Mouse (Mus musculus) embryonic facial prominence, embryonic 10.5 days (tissue): ENCODE data around the gene Focad. TPM values are rescaled to one million over a fixed set of nuclear protein-coding genes. Genes with fewer than 3 reads are reported as not detected.

Source experiments
- DNase-seq: peaks from one replicate; pipeline ENCODE4 v3.0.0-alpha.2; 2017; ENCODE audit warnings: low spot score
- H3K27ac ChIP-seq: fragments of 300-500 bp; sonication (generic); replicated peaks from 2 replicates; pipeline ENCODE4 v1.5.1; 2016; ENCODE audit warnings: mild to moderate bottlenecking
- H3K27me3 ChIP-seq: fragments of 300-500 bp; sonication (generic); replicated peaks from 2 replicates; pipeline ENCODE4 v1.6.1; 2016; ENCODE audit warnings: low read depth, mild to moderate bottlenecking; ENCODE audit not compliant: poor library complexity, severe bottlenecking
- H3K36me3 ChIP-seq: fragments of 300-500 bp; sonication (generic); replicated peaks from 2 replicates; pipeline ENCODE4 v1.6.1; 2016; ENCODE audit warnings: mild to moderate bottlenecking, moderate library complexity
- H3K4me1 ChIP-seq: fragments of 300-500 bp; sonication (generic); 2 replicates; pipeline ENCODE4 v1.6.1; 2016
- H3K4me3 ChIP-seq: fragments of 300-500 bp; sonication (generic); 2 replicates; pipeline ENCODE4 v1.5.1; 2016; ENCODE audit warnings: mild to moderate bottlenecking, moderate library complexity
- H3K9me3 ChIP-seq: fragments of 300-500 bp; sonication (generic); 2 replicates; pipeline ENCODE4 v1.6.1; 2016; ENCODE audit warnings: mild to moderate bottlenecking
- WGBS: fragments of 180-500 bp; shearing (Covaris S2); methylation state at CpG from one replicate; pipeline ENCODE4 v1.1.7; 2016; 5-methylcytosine and 5-hydroxymethylcytosine counted together
- polyA plus RNA-seq: library from polyadenylated mRNA; unstranded; fragments of >200 nt; fragmentation: Nextera tagmentation; extraction: Ambion mirVana; gene quantifications from 2 replicates; pipeline ENCODE4 v1.2.1, GENCODE M21; 2016

Gene Focad
- polyA plus RNA-seq, 1 experiment from 2014 or later, result 15.0 TPM

DNA sequence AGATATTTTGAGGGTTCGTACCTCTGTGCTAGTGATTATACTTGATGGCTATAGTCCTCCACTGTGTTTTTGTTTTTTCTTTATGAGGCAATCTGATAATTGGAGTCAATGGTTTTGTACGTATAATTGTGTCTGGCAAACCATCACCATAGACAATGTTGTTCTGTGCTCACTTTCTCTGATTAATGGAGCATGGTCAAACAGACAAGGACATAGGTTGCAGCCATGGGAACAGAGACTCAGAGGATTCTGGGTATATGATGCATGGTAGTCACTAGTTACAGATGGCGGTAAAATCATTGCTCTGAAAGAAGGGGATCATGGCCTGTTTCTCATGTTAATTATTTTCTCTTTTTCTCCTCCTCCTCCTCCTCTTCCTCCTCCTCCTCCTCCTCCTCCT is 205.1 kb downstream of the Focad start:
- peaks cover 4% of the 10 kb centered on the region; the same call in 1 of the 2 replicates for H3K4me1 ChIP-seq
- no peak overlapping the region for H3K4me3 ChIP-seq
- H3K27me3 ChIP-seq, result no peaks in the 10 kb centered on the region
- no peak overlapping the region for H3K27ac ChIP-seq
- DNase-seq, result no peak
- WGBS, result 76% methylated on average over 3 of the region's 3 CpGs
- no peaks in the 10 kb centered on the region for H3K9me3 ChIP-seq
- H3K36me3 ChIP-seq, result no peaks in the 10 kb centered on the region

DNA sequence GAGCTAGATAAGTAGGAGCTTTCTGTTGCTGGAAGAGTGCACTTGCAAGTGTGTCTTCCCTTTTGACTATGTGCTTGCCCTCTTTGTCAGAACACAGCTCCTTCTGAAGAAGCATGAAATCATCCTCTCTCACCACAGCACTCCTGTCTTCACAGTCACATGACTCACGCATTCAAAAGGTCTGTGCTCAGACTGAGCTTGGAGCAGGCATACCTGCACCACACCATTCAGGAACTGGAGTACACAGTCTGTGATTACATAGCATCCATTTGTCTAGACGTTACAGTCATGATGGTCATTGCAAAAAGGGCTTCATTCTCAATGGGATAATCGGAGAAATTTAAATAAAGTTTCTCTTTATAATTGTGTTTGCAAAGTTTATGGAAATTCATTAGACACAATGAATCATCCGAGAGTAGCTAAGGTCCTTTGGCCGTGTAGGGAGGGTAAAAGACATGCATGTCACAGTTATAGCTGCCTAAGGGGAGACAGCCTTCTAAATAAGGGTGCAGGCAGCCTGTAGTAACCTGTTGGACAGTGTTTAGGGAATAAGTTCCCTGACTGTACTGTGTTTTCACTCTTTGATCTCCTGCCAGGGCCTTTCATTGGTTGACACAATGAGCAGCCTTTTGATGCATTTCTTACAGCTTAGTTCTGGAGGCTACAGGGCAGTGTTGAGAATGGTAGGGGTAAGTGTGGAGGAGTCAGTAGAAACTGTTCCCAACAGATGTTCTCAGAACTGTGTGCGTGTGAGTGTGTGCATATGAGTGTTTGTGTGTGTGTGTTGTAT is 206.6 kb downstream of the Focad start:
- H3K4me3 ChIP-seq, result no peak overlapping the region
- no peaks in the 10 kb centered on the region for H3K9me3 ChIP-seq
- H3K4me1 ChIP-seq, result peaks cover 4% of the 10 kb centered on the region; the same call in 1 of the 2 replicates
- no peak overlapping the region for H3K27ac ChIP-seq
- 84% methylated on average over 6 of the region's 6 CpGs for WGBS
- no peaks in the 10 kb centered on the region for H3K36me3 ChIP-seq
- DNase-seq, result no peak
- H3K27me3 ChIP-seq, result no peaks in the 10 kb centered on the region

DNA sequence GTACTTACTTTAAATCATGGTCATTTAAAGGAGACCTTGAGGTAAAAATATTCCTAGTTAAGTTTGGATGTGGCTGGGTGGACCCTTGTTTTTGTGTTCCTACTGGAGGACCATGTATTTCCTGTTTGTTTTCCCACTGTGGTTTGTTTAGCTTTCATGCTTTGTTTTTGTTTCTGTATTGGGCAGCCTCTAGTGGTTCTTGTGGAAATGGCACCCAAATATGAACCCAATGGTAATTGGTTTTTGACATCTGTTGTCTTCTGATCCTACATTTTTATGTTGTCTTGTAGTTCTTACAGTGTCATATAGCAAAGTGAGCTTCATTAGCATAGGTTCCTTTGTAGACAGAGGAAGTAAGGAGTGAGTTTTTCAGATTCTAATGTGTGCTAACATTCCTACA is 207.9 kb downstream of the Focad start:
- H3K36me3 ChIP-seq, result no peaks in the 10 kb centered on the region
- H3K27ac ChIP-seq, result no peak overlapping the region
- no peaks in the 10 kb centered on the region for H3K27me3 ChIP-seq
- H3K9me3 ChIP-seq, result no peaks in the 10 kb centered on the region
- H3K4me3 ChIP-seq, result no peak overlapping the region
- DNase-seq, result no peak
- H3K4me1 ChIP-seq, result peaks cover 4% of the 10 kb centered on the region; the same call in 1 of the 2 replicates

DNA sequence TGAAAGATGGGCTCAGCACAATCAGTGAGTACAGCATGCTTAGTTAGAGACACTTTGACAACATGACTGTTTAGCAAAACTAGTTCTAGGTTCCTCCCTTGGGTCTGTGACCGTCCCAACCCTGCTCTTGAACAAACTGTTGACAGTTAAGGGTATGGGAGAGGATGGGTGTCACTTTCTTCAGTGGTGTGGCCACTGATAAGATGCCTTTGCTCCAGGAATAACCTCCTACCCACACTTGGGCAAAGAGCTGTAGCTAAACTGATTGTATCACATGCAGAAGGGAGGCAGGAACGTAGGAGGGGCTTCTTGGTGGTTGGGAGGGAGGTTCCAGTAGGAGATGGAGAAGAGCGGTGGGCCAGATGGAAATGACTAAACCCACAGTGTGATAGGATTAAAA is 213.3 kb downstream of the Focad start:
- no peaks in the 10 kb centered on the region for H3K27me3 ChIP-seq
- H3K27ac ChIP-seq, result no peak overlapping the region
- H3K4me3 ChIP-seq, result no peak overlapping the region
- H3K4me1 ChIP-seq, result no peaks in the 10 kb centered on the region
- no peaks in the 10 kb centered on the region for H3K36me3 ChIP-seq
- no peak for DNase-seq
- 87% methylated on average over 3 of the region's 3 CpGs for WGBS
- H3K9me3 ChIP-seq, result no peaks in the 10 kb centered on the region

DNA sequence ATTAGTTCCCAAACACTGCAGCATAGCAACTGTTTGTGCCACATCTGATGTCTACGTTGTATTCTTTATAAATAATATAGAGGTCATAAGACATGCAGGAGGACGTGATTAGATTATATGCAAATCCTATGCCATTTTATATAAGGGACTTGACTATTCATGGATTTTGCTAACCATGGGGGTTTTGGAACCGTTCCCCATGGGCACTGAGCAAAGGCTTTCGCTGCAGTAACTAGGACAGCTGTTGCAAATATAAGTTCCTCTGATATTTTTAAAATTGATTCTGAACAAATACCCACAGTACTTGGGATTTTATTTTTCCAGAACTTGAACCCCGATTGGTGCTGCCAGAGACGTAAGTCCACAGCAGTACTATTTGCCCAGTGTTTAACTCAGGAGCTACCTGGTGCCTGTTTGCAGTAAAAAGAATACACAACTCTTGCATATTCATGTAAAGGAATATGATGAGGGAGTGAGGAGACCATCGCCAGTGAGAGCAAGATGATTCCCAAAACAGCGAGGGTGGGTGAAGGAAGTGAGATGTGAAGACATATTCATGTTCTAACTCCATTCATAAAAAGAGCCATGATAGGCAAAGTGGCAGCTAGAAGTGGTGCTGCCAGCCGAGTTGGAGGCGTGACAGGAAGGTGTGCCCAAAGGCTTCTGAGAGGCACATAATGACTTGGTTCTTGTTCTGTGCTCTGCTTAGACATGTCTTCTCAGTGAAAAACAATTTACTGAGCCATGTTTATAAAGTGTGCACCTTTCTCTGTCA is 214.1 kb downstream of the Focad start:
- no peaks in the 10 kb centered on the region for H3K27me3 ChIP-seq
- no peaks in the 10 kb centered on the region for H3K36me3 ChIP-seq
- DNase-seq, result no peak
- no peaks in the 10 kb centered on the region for H3K4me1 ChIP-seq
- no peak overlapping the region for H3K4me3 ChIP-seq
- H3K9me3 ChIP-seq, result no peaks in the 10 kb centered on the region
- H3K27ac ChIP-seq, result no peak overlapping the region
- 95% methylated on average over 10 of the region's 10 CpGs for WGBS

DNA sequence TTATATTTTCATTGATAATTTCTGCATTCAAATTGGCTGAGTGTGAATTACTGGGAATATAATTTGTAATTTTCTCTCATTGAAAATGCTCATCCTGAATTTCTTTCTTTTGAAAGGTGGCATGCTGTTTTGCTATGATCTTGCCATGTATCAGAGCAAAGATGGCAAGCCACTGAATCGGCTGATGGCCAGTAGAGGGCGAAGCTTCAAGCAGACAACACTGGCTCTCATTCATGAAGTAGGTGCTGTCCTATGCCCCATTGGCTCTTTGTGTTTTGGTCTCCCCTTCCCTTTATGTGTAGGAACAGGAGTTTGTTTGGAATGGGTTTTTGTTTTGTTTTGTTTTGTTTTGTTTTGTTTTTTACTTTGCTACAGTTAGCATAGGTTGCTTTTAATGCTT is 215.2 kb downstream of the Focad start:
- WGBS, result 50% methylated on average over 2 of the region's 2 CpGs
- DNase-seq, result peak; percentile 55
- H3K27me3 ChIP-seq, result no peaks in the 10 kb centered on the region

DNA sequence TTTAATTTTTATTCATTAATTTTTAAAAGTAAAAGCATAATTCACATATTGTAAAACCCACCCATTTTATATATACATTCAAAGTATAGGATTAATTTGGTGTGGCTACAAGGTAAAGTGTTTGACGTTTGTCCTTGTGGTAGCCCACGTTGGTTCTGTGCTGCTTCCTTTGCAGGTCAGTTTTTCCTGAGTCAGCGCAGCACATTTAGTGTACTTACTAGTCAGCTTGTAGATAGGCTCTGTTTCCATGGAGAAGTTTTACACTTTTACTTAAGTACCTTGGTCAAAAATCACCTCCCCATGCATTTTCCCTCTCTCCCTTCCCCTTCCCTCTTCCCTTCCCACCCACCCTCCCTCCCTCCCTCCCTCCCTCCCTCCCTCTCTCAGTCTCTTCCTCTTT is 220.5 kb downstream of the Focad start:
- DNase-seq, result no peak
- no peaks in the 10 kb centered on the region for H3K36me3 ChIP-seq
- no peaks in the 10 kb centered on the region for H3K9me3 ChIP-seq
- no peak overlapping the region for H3K27ac ChIP-seq
- no peaks in the 10 kb centered on the region for H3K4me1 ChIP-seq
- WGBS, result 85% methylated on average over 3 of the region's 3 CpGs
- no peaks in the 10 kb centered on the region for H3K27me3 ChIP-seq
- no peak overlapping the region for H3K4me3 ChIP-seq

More for the DNA sequence above, 215.2 kb downstream of the Focad start:
- Histone ChIP-seq H3K4me1 (no peaks in the 10 kb centered on the region), H3K4me3 (no peak overlapping the region), H3K9me3 (no peaks in the 10 kb centered on the region), H3K36me3 (no peaks in the 10 kb centered on the region), H3K27ac (no peak overlapping the region)

DNA sequence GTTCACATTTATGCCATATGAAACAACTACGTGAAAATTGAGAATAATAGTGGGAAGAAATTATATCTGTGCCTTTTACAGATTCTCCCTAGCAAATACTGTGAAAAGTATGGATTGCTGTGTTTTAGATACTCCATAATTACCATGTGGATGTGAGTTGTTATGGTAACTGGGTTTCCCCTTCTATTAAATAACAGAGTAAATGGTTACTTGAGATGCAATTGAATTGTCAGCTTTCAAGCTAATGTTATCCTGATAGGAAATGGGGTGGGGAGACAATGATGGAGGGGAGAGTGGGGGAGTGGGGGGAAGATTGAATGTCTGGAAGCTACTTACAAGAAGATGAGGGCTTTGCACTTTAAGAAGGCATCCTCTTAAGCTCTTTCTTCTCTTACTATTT is 225.6 kb downstream of the Focad start:
- no peaks in the 10 kb centered on the region for H3K27me3 ChIP-seq
- no peak for DNase-seq
- H3K4me1 ChIP-seq, result no peaks in the 10 kb centered on the region
- 87% methylated on average over 1 of the region's 1 CpGs for WGBS
- no peak overlapping the region for H3K27ac ChIP-seq
- H3K9me3 ChIP-seq, result no peaks in the 10 kb centered on the region
- no peaks in the 10 kb centered on the region for H3K36me3 ChIP-seq
- no peak overlapping the region for H3K4me3 ChIP-seq

DNA sequence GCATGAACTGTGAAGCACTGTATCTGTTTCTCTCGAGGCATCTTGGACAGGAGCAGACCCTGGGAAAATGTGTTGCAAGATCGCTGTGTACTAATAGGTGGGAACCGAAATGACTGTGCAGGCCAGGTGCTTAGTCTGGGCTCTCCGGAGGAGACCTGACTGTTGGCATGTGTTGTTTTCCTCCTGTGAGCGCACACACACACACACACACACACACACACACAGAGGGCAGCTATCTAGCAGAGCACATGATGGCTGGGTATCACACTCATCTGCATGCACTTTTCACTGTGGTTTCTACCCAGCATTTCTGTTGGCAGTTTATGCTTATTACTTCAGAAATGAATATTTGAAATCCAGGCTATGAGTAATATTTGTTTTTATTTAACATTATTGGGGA is 231.0 kb downstream of the Focad start:
- whole genome bisulfite sequencing, result 93% methylated on average over 5 of the region's 5 CpGs

DNA sequence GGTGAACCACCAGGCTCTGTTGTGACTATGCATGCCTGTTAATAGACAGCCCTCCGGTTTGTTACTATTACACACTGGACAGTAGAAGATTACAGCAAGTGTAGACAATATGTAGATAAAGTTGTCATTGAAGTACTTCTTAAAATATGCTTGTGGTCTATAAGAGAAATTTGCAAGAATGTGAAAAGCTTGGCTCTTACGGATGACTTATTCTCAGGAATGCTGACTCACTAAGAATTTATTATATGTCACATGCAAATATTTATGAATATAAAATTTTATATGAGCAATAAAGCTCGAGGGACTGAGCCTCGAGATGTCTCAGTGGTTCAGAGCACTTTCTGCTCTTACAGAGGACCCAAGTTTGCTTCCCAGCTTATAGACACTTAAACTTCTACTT is 240.1 kb downstream of the Focad start:
- no peaks in the 10 kb centered on the region for H3K36me3 ChIP-seq
- H3K27me3 ChIP-seq, result no peaks in the 10 kb centered on the region
- DNase-seq, result no peak
- peaks cover 22% of the 10 kb centered on the region for H3K4me1 ChIP-seq
- 90% methylated on average over 4 of the region's 4 CpGs for WGBS
- H3K27ac ChIP-seq, result no peak overlapping the region
- no peak overlapping the region for H3K4me3 ChIP-seq
- no peaks in the 10 kb centered on the region for H3K9me3 ChIP-seq

More for the DNA sequence above, 231.0 kb downstream of the Focad start:
- no peaks in the 10 kb centered on the region for H3K4me1 ChIP-seq
- DNase-seq, result no peak
- H3K9me3 ChIP-seq, result no peaks in the 10 kb centered on the region
- no peak overlapping the region for H3K4me3 ChIP-seq
- H3K27ac ChIP-seq, result no peak overlapping the region
- no peaks in the 10 kb centered on the region for H3K27me3 ChIP-seq
- H3K36me3 ChIP-seq, result no peaks in the 10 kb centered on the region

DNA sequence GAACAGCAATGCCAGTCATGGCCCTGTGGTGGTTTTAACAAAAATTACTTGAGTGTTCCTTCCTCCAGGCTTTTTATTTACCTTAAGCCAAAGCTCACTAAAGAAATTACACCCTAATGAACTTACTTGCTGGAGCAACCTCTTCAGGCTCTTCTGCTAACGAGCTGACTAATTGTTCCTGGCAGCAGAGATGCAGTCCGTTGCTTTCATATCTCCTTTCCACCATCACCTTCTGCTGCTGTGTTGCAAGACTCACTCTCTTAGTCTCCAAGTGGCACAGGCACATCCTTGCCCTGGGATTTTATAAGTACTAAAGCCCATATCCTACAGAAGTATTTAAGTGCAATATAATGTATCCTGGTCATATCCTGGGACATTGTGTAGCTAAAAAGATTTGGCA is 242.3 kb downstream of the Focad start:
- H3K36me3 ChIP-seq, result no peaks in the 10 kb centered on the region
- no peaks in the 10 kb centered on the region for H3K9me3 ChIP-seq
- no peak overlapping the region for H3K4me3 ChIP-seq
- H3K4me1 ChIP-seq, result peaks cover 22% of the 10 kb centered on the region
- WGBS, result 52% methylated on average over 2 of the region's 2 CpGs
- no peak overlapping the region for H3K27ac ChIP-seq
- no peak for DNase-seq
- H3K27me3 ChIP-seq, result no peaks in the 10 kb centered on the region

DNA sequence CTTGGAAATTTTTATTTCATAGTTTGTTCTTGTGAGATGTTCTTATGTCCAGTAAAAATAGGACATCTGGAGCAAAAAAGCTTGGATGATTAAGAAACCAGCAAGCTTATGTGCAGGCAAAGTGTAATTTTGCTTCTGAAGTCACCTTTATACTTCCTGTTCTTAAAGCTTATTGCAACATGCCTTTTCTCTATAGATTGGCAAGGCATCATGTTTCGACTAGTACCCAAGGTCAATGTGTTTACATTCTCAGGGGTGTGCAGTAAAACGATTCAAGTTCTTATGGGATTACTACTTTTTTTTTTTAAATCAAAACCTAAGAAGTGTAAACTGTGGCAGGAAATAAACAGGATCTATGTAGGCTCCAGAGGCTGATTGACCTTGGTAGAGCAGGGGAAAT is 242.9 kb downstream of the Focad start:
- DNase-seq, result no peak
- peaks cover 22% of the 10 kb centered on the region for H3K4me1 ChIP-seq
- H3K27me3 ChIP-seq, result no peaks in the 10 kb centered on the region
- WGBS, result 53% methylated on average over 2 of the region's 2 CpGs
- H3K36me3 ChIP-seq, result no peaks in the 10 kb centered on the region
- H3K4me3 ChIP-seq, result no peak overlapping the region
- no peaks in the 10 kb centered on the region for H3K9me3 ChIP-seq
- H3K27ac ChIP-seq, result no peak overlapping the region

DNA sequence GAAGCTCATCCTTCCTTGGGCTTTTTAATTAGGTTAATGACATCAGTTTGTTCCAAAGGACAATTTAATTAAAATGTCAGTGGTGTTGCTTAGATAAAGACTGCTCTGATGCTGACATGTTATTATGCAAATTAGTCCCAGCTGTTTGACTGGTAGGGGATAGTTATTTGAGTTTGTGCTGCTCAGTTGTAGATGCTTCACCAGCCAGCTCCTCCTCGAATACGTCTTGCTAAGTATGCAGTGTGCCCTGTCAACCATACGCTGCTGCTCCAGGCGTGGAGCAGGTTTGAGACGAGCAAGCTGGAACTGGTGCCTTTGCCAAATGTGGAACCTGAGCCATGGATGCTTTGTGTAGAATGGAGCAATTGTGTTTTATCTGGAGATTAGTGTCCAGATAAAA is 243.7 kb downstream of the Focad start:
- 47% methylated on average over 5 of the region's 5 CpGs for WGBS
- no peak overlapping the region for H3K4me3 ChIP-seq
- no peaks in the 10 kb centered on the region for H3K36me3 ChIP-seq
- H3K9me3 ChIP-seq, result no peaks in the 10 kb centered on the region
- H3K27ac ChIP-seq, result no peak overlapping the region
- no peaks in the 10 kb centered on the region for H3K27me3 ChIP-seq
- peaks cover 22% of the 10 kb centered on the region for H3K4me1 ChIP-seq
- DNase-seq, result peak; percentile 16
